Mouse (Mus musculus) G1E (cell line): Measurements from ENCODE around the gene Lclat1. TPM values are rescaled to one million over a fixed set of nuclear protein-coding genes. Genes with fewer than 3 reads are reported as not detected.
"Not testable (repeated sequence)": the region's sequence is repeated elsewhere in the genome, so short reads cannot be mapped to it uniquely, and the experiment has no call there.

Experiments used
- ATAC-seq: 2 replicates; pipeline ENCODE4 v1.8.0; 2016; ENCODE audit warnings: mild to moderate bottlenecking; ENCODE audit not compliant: insufficient number of reproducible peaks, poor library complexity, low FRiP score, severe bottlenecking; ENCODE audit errors: extremely low read depth
- DNase-seq: peaks from one replicate; pipeline ENCODE4 v3.0.0; 2012; ENCODE audit warnings: low spot score
- H3K27me3 ChIP-seq: 2 replicates; pipeline ENCODE4 v1.6.1; 2012; ENCODE audit warnings: mild to moderate bottlenecking, low read length, inconsistent platforms; ENCODE audit not compliant: insufficient read depth
- H3K36me3 ChIP-seq: replicated peaks from 2 replicates; pipeline ENCODE3; 2012; ENCODE audit warnings: mild to moderate bottlenecking, inconsistent platforms
- H3K4me1 ChIP-seq: 2 replicates; pipeline ENCODE4 v1.6.1; 2012; ENCODE audit warnings: low read depth, low read length, inconsistent platforms, mixed read lengths; ENCODE audit not compliant: insufficient read depth
- H3K4me3 ChIP-seq: 2 replicates; pipeline ENCODE4 v1.5.1; 2012; ENCODE audit warnings: low read depth, mild to moderate bottlenecking, inconsistent platforms, low read length, moderate library complexity, mixed read lengths
- H3K9me3 ChIP-seq: replicated peaks from 2 replicates; pipeline ENCODE4 v1.6.1; 2012; ENCODE audit warnings: inconsistent platforms
- CTCF ChIP-seq: IDR thresholded peaks from 2 replicates; pipeline ENCODE4 v1.5.1; 2012; ENCODE audit warnings: low read depth, low read length, inconsistent platforms, mixed read lengths
- GATA1 ChIP-seq: IDR thresholded peaks from 2 replicates; pipeline ENCODE4 v1.6.1; 2012; ENCODE audit warnings: borderline replicate concordance, low read length, inconsistent platforms, mixed read lengths
- GATA2 ChIP-seq: IDR thresholded peaks from 2 replicates; pipeline ENCODE4 v1.6.1; 2012; ENCODE audit warnings: low read depth, low read length, inconsistent platforms, borderline replicate concordance
- POLR2AphosphoS5 ChIP-seq: IDR thresholded peaks from 2 replicates; pipeline ENCODE4 v1.6.1; 2012; ENCODE audit warnings: low read depth, low read length, inconsistent platforms; ENCODE audit not compliant: insufficient replicate concordance
- TAL1 ChIP-seq: conservative IDR thresholded peaks from 2 replicates; pipeline ENCODE4 v1.6.1; 2012; ENCODE audit warnings: low read depth, low read length, inconsistent platforms, mixed read lengths
- polyA plus RNA-seq: library from polyadenylated mRNA; stranded (reverse); fragments of >175 nt; gene quantifications from 2 replicates; pipeline ENCODE4 v1.2.3, GENCODE M21; 2012
- total RNA-seq, 2 experiments: library from RNA; stranded (forward) in 1 of 2; stranded (reverse) in 1 of 2; fragments of 200-1000 nt in 1 of 2; fragments of >200 nt in 1 of 2; fragmentation: Nextera tagmentation in 1 of 2; gene quantifications; 2 replicates each; pipeline ENCODE4 v1.2.3; 2014 to 2017

Lclat1 gene
- total and polyA plus RNA-seq, 3 experiments = 5.6 to 25.1 (median 11.8) TPM

GRCm38 (mm10) chr17:73270871-73271796 lies 163.3 kb downstream of the Lclat1 start:
- H3K9me3 ChIP-seq = peaks cover 3% of the 10 kb centered on the region; the same call in 1 of the 2 replicates
- no peaks in the 10 kb centered on the region for H3K36me3 ChIP-seq
- no peak for DNase-seq
- no peak for ATAC-seq
- no peak for TF ChIP-seq CTCF
- TF ChIP-seq GATA1 = no peak
- TF ChIP-seq POLR2AphosphoS5 = no peak
- TF ChIP-seq GATA2 = no peak
- TF ChIP-seq TAL1 = no peak
- H3K27me3 ChIP-seq = peaks cover 4% of the 10 kb centered on the region; the same call in 1 of the 2 replicates
- peaks cover 21% of the 10 kb centered on the region for H3K4me1 ChIP-seq
- H3K4me3 ChIP-seq = no peak overlapping the region

- no peak for DNase-seq
- no peak for TF ChIP-seq GATA2
- Histone ChIP-seq H3K36me3 (no peaks in the 10 kb centered on the region), H3K27me3 (peaks cover 4% of the 10 kb centered on the region; the same call in 1 of the 2 replicates), H3K4me1 (peaks cover 21% of the 10 kb centered on the region), H3K9me3 (peaks cover 3% of the 10 kb centered on the region; the same call in 1 of the 2 replicates), H3K4me3 (no peak overlapping the region)
- ATAC-seq = no peak
Measured at GRCm38 (mm10) chr17:73271797-73272600, 164.2 kb downstream of the Lclat1 start.

GRCm38 (mm10) chr17:73273809-73274208 lies 166.0 kb downstream of the Lclat1 start:
- no peak for TF ChIP-seq TAL1
- TF ChIP-seq GATA1 = no peak
- no peak for TF ChIP-seq POLR2AphosphoS5
- no peak for TF ChIP-seq GATA2
- no peak for TF ChIP-seq CTCF
- ATAC-seq (peak; percentile 49), DNase-seq (peak; percentile 21)
- no peaks in the 10 kb centered on the region for H3K36me3 ChIP-seq
- H3K4me3 ChIP-seq = no peak overlapping the region
- H3K27me3 ChIP-seq = peaks cover 4% of the 10 kb centered on the region; the same call in 1 of the 2 replicates
- H3K9me3 ChIP-seq = no peaks in the 10 kb centered on the region
- peaks cover 21% of the 10 kb centered on the region for H3K4me1 ChIP-seq

- H3K9me3 ChIP-seq = no peaks in the 10 kb centered on the region
- ATAC-seq (no peak), DNase-seq (no peak)
- no peak overlapping the region for H3K4me3 ChIP-seq
- TF ChIP-seq TAL1 = no peak
- no peak for TF ChIP-seq CTCF
- TF ChIP-seq GATA1 = no peak
- no peak for TF ChIP-seq GATA2
- TF ChIP-seq POLR2AphosphoS5 = no peak
- H3K4me1 ChIP-seq = peaks cover 21% of the 10 kb centered on the region
- H3K27me3 ChIP-seq = peaks cover 4% of the 10 kb centered on the region; the same call in 1 of the 2 replicates
- H3K36me3 ChIP-seq = no peaks in the 10 kb centered on the region
Measured at GRCm38 (mm10) chr17:73275066-73275465, 167.3 kb downstream of the Lclat1 start.

GRCm38 (mm10) chr17:73277770-73278169 lies 170.0 kb downstream of the Lclat1 start:
- DNase-seq (no peak), ATAC-seq (no peak)
- TF ChIP-seq CTCF (no peak), GATA2 (no peak), TAL1 (no peak), POLR2AphosphoS5 (no peak), GATA1 (no peak)
- peaks cover 5% of the 10 kb centered on the region; the same call in 1 of the 2 replicates for H3K27me3 ChIP-seq
- peaks cover 10% of the 10 kb centered on the region for H3K4me1 ChIP-seq
- H3K9me3 ChIP-seq = no peaks in the 10 kb centered on the region
- no peaks in the 10 kb centered on the region for H3K36me3 ChIP-seq
- H3K4me3 ChIP-seq = no peak overlapping the region

GRCm38 (mm10) chr17:73282702-73283101 lies 174.9 kb downstream of the Lclat1 start:
- not testable (repeated sequence) for DNase-seq, H3K27me3 ChIP-seq, ATAC-seq, H3K36me3 ChIP-seq, H3K9me3 ChIP-seq, H3K4me1 ChIP-seq, H3K4me3 ChIP-seq
